Mouse (Mus musculus): ENCODE measurements around the gene Ypel2. TPM values are rescaled to one million over a fixed set of nuclear protein-coding genes. Genes with fewer than 3 reads are reported as not detected.
A peak's percentile ranks its signal among the peaks of the same experiment; 100 is the strongest.

Gene Ypel2
- polyA plus RNA-seq, 1 experiment from 2014 or later = 7.6 TPM

DNA sequence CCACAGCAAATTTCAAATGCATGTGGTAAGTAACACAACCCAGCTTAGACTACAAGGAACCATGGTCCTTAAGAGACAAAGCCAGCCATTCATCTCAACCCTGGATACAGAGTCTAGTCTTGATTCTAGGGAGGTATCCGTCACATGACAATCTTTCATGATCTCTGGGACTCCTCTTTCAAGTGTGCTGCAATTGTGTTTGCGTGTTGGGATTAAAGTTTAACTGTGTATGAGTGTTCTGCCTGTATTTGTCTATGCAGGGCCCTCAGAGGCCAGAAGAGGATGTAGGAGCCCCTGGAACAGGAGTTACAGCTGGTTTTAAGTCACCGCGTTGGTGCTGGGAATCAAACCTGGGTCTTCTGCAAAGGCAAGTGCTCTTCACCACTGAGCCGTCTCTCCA, 16.3 kb downstream of the Ypel2 start:
- WGBS = 94% methylated on average over 5 of the region's 5 CpGs
- Histone ChIP-seq H3K4me3 (ENCODE audit: low read depth, low read length) (no peak overlapping the region), H3K36me3 (replicated peaks; ENCODE audit: control insufficient read depth, insufficient read depth, low read depth, low read length) (no peaks in the 10 kb centered on the region), H3K4me1 (ENCODE audit: control insufficient read depth, insufficient read depth, low read length) (peaks cover 10% of the 10 kb centered on the region), H3K27ac (replicated peaks; ENCODE audit: low read depth, low read length) (no peak overlapping the region), H3K9ac (replicated peaks; ENCODE audit: low read length) (no peak overlapping the region), H3K4me2 (ENCODE audit: low read depth, low read length) (no peak overlapping the region), H3K9me3 (replicated peaks; ENCODE audit: control insufficient read depth, low read length) (no peaks in the 10 kb centered on the region), H3K27me3 (ENCODE audit: control insufficient read depth, insufficient read depth, low read length) (no peaks in the 10 kb centered on the region)
- no peak for ATAC-seq (replicated peaks; ENCODE audit: insufficient number of reproducible peaks, low FRiP score, low TSS enrichment, low read depth)
- no peak for DNase-seq (ENCODE audit: low spot score)

DNA sequence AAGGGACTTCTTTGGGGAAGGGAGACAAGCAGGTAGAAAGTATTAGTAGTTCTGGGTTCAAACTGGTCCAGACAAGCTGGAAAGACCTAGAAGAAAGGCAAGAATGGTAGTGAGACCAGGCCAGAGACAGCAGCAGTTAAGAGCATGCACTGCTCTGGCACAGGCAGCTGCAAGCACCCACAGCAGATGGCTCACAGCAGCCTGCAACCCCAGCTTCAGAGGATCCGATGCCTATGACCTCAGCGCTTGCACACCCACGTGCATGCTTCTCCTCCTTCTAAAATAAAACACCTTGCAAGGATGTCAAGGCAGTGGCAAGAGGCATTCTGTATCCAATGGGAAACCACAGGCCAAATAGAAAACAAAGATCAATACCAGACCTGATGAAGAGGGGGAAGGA, 19.1 kb downstream of the Ypel2 start:
- H3K27me3 ChIP-seq (ENCODE audit: control insufficient read depth, insufficient read depth, low read length) = no peaks in the 10 kb centered on the region
- no peak overlapping the region for H3K27ac ChIP-seq (replicated peaks; ENCODE audit: low read depth, low read length)
- WGBS = 82% methylated on average over 3 of the region's 3 CpGs
- no peak for DNase-seq (ENCODE audit: low spot score)
- no peaks in the 10 kb centered on the region for H3K36me3 ChIP-seq (replicated peaks; ENCODE audit: control insufficient read depth, insufficient read depth, low read depth, low read length)
- peaks cover 13% of the 10 kb centered on the region for H3K4me1 ChIP-seq (ENCODE audit: control insufficient read depth, insufficient read depth, low read length)
- H3K9me3 ChIP-seq (replicated peaks; ENCODE audit: control insufficient read depth, low read length) = no peaks in the 10 kb centered on the region
- H3K4me2 ChIP-seq (ENCODE audit: low read depth, low read length) = no peak overlapping the region
- no peak for ATAC-seq (replicated peaks; ENCODE audit: insufficient number of reproducible peaks, low FRiP score, low TSS enrichment, low read depth)
- H3K4me3 ChIP-seq (ENCODE audit: low read depth, low read length) = no peak overlapping the region
- 0 out of 2 replicates have a peak overlapping the region, but pooled peaks have one; percentile 2 for H3K9ac ChIP-seq (replicated peaks; ENCODE audit: low read length)

DNA sequence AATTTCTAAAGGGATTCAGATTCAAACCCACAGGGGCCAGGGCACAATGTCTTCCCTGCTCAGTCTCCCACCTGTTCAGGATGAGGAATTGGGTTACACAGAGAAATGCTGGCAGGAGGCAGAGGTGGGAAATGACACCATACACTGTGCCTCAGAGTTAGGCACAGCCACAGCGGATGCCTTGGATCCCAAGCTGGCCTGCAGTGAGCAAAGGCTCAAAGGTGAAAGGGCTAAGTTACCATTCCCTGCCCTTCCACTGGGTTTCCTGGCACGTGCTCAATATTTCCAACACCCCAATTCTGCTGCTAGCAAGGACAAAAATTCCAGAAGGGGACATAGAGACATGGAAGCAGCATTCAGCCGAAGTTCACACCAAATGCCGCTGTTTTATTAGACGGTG, 20.3 kb downstream of the Ypel2 start:
- H3K4me3 ChIP-seq (ENCODE audit: low read depth, low read length) = no peak overlapping the region
- WGBS = 57% methylated on average over 5 of the region's 5 CpGs
- no peaks in the 10 kb centered on the region for H3K9me3 ChIP-seq (replicated peaks; ENCODE audit: control insufficient read depth, low read length)
- no peaks in the 10 kb centered on the region for H3K27me3 ChIP-seq (ENCODE audit: control insufficient read depth, insufficient read depth, low read length)
- H3K4me2 ChIP-seq (ENCODE audit: low read depth, low read length) = no peak overlapping the region
- peaks cover 17% of the 10 kb centered on the region for H3K4me1 ChIP-seq (ENCODE audit: control insufficient read depth, insufficient read depth, low read length)
- H3K9ac ChIP-seq (replicated peaks; ENCODE audit: low read length) = no peak overlapping the region
- H3K36me3 ChIP-seq (replicated peaks; ENCODE audit: control insufficient read depth, insufficient read depth, low read depth, low read length) = no peaks in the 10 kb centered on the region
- no peak for ATAC-seq (replicated peaks; ENCODE audit: insufficient number of reproducible peaks, low FRiP score, low TSS enrichment, low read depth)
- H3K27ac ChIP-seq (replicated peaks; ENCODE audit: low read depth, low read length) = no peak overlapping the region
- no peak for DNase-seq (ENCODE audit: low spot score)

DNA sequence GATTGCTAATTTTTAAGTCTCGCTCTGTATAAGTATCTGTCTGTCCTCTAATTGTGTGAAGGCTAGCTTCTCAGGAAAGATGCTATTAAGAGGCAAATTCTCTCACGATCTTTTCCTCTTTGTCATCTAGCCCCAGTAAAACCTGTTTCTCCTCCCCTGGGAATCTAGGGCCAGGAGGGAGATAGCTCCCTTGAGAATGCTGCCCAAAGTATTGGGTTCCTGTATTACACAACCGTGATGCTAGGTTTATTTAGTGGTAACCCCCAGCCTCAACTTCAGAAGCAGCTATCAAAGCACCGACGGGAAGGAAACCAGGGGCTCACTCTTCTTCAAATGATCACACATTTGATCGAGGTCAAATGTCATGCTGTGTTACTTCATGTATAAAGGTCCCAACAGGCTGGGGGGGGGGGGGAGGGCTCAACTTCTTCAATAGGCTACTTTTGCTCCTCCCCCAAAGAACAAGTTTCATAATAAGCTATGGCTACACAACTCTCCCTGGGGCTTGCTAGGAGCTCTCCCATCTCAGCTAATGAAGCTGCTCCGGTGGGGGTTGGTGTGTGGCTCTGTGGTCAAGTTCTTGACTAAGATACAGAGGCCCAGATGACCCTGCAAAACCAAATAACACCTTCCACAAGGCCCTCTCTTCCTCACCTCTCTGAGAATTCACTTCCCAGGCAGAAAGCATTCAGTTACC, 22.3 kb downstream of the Ypel2 start:
- DNase-seq (ENCODE audit: low spot score) (no peak), ATAC-seq (replicated peaks; ENCODE audit: insufficient number of reproducible peaks, low FRiP score, low TSS enrichment, low read depth) (no peak)
- H3K4me1 ChIP-seq (ENCODE audit: control insufficient read depth, insufficient read depth, low read length) = peaks cover 17% of the 10 kb centered on the region
- no peak overlapping the region for H3K27ac ChIP-seq (replicated peaks; ENCODE audit: low read depth, low read length)
- no peak overlapping the region for H3K4me3 ChIP-seq (ENCODE audit: low read depth, low read length)
- no peak overlapping the region for H3K4me2 ChIP-seq (ENCODE audit: low read depth, low read length)
- no peak overlapping the region for H3K9ac ChIP-seq (replicated peaks; ENCODE audit: low read length)
- H3K27me3 ChIP-seq (ENCODE audit: control insufficient read depth, insufficient read depth, low read length) = no peaks in the 10 kb centered on the region
- H3K9me3 ChIP-seq (replicated peaks; ENCODE audit: control insufficient read depth, low read length) = no peaks in the 10 kb centered on the region
- H3K36me3 ChIP-seq (replicated peaks; ENCODE audit: control insufficient read depth, insufficient read depth, low read depth, low read length) = no peaks in the 10 kb centered on the region
- 56% methylated on average over 7 of the region's 7 CpGs for WGBS

DNA sequence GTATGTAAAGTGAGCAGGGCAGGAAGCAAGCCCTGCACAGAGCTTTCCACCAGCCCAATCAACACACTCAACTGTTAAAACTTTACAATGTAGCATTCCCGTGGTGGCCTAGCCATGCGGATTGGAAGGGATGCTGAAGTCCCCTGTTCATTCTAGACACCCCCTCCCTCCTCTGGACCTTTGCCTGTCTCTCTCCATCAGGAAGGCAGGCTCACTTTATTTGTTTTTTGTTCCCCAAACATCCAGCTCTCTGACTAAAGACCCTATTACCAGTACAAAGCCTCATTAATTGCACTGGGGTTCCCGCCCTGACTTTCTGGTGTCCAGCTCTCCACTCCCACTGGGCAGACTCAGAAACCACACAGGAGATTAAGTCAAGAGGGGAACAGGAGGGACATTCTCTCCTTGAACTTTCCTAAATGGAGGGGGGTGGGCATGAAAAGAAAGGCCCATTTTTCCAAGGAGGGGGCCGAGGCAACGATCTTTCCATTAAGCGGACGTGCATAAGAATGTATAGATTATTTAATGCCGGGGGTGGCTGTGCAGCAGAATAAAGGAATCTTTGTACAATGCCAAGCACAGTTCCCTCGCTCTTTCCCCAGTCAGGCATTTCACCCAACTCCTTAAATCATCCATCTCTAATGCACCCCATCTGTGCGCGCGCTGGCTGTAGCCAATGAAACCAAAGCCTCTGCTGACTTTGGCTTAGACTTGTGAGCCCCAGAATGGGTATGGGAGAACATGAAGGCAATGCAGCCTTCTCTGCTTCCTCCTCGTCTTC, 24.3 kb downstream of the Ypel2 start:
- Histone ChIP-seq H3K9ac (replicated peaks; ENCODE audit: low read length) (peak overlapping the region; percentile 22; the same call in 1 of the 2 replicates), H3K36me3 (replicated peaks; ENCODE audit: control insufficient read depth, insufficient read depth, low read depth, low read length) (no peaks in the 10 kb centered on the region), H3K27ac (replicated peaks; ENCODE audit: low read depth, low read length) (peak overlapping the region; percentile 73), H3K4me1 (ENCODE audit: control insufficient read depth, insufficient read depth, low read length) (peaks cover 14% of the 10 kb centered on the region), H3K4me3 (ENCODE audit: low read depth, low read length) (no peak overlapping the region), H3K27me3 (ENCODE audit: control insufficient read depth, insufficient read depth, low read length) (no peaks in the 10 kb centered on the region), H3K9me3 (replicated peaks; ENCODE audit: control insufficient read depth, low read length) (no peaks in the 10 kb centered on the region), H3K4me2 (ENCODE audit: low read depth, low read length) (no peak overlapping the region; the same call in 1 of the 2 replicates)
- 28% methylated on average over 13 of the region's 13 CpGs for WGBS
- peak; percentile 73 for ATAC-seq (replicated peaks; ENCODE audit: insufficient number of reproducible peaks, low FRiP score, low TSS enrichment, low read depth)
- peak; percentile 77 for DNase-seq (ENCODE audit: low spot score)

DNA sequence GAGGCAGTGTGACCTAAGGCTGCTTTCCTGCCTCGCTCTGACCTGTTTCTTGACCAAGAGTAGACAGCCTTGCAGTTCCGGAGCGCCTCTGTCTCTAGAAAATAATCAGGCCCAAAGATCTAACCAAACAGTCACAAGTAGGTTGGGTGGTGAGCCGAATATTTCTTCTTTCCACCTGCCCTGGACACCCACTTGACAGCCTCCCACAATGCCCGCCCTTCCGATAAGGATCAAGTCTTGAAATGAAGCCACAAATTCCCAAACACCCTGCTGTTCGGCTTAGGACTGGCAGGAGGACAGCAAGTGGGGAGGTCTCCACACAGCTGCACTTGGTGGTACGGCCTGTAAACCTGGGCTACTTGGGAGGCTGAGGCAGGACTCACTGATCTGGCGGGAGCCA, 26.0 kb downstream of the Ypel2 start:
- H3K36me3 ChIP-seq (replicated peaks; ENCODE audit: control insufficient read depth, insufficient read depth, low read depth, low read length) = no peaks in the 10 kb centered on the region
- no peaks in the 10 kb centered on the region for H3K9me3 ChIP-seq (replicated peaks; ENCODE audit: control insufficient read depth, low read length)
- ATAC-seq (replicated peaks; ENCODE audit: insufficient number of reproducible peaks, low FRiP score, low TSS enrichment, low read depth) = no peak
- peaks cover 7% of the 10 kb centered on the region; the same call in 1 of the 2 replicates for H3K4me1 ChIP-seq (ENCODE audit: control insufficient read depth, insufficient read depth, low read length)
- no peak overlapping the region for H3K4me3 ChIP-seq (ENCODE audit: low read depth, low read length)
- no peak overlapping the region for H3K4me2 ChIP-seq (ENCODE audit: low read depth, low read length)
- WGBS = 92% methylated on average over 9 of the region's 9 CpGs
- DNase-seq (ENCODE audit: low spot score) = no peak
- no peak overlapping the region for H3K9ac ChIP-seq (replicated peaks; ENCODE audit: low read length)
- H3K27me3 ChIP-seq (ENCODE audit: control insufficient read depth, insufficient read depth, low read length) = no peaks in the 10 kb centered on the region
- H3K27ac ChIP-seq (replicated peaks; ENCODE audit: low read depth, low read length) = peak overlapping the region; percentile 73; the same call in 1 of the 2 replicates

DNA sequence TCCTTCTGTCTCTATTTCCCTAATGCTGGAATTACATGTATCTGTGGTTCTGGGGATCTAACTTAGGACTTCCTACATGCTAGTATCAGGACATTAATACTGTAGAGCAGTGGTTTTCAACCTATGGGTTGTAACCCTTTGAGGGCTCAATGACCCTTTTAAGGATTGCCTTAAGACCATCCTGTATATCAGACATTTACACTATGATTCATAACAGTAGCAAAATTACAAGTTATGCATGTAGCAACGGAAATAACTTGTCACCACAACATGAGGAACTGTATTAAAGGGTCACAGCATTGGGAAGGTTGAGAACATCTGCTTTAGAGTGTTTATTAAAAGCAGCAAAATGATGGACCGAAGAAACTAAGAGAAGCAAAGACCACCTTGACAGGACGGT, 26.8 kb downstream of the Ypel2 start:
- DNase-seq (ENCODE audit: low spot score) = no peak
- Histone ChIP-seq H3K27ac (replicated peaks; ENCODE audit: low read depth, low read length) (no peak overlapping the region), H3K27me3 (ENCODE audit: control insufficient read depth, insufficient read depth, low read length) (no peaks in the 10 kb centered on the region), H3K36me3 (replicated peaks; ENCODE audit: control insufficient read depth, insufficient read depth, low read depth, low read length) (no peaks in the 10 kb centered on the region), H3K4me1 (ENCODE audit: control insufficient read depth, insufficient read depth, low read length) (peaks cover 7% of the 10 kb centered on the region; the same call in 1 of the 2 replicates), H3K4me2 (ENCODE audit: low read depth, low read length) (no peak overlapping the region), H3K4me3 (ENCODE audit: low read depth, low read length) (no peak overlapping the region), H3K9ac (replicated peaks; ENCODE audit: low read length) (no peak overlapping the region), H3K9me3 (replicated peaks; ENCODE audit: control insufficient read depth, low read length) (no peaks in the 10 kb centered on the region)
- WGBS = 87% methylated on average over 3 of the region's 3 CpGs
- ATAC-seq (replicated peaks; ENCODE audit: insufficient number of reproducible peaks, low FRiP score, low TSS enrichment, low read depth) = no peak

DNA sequence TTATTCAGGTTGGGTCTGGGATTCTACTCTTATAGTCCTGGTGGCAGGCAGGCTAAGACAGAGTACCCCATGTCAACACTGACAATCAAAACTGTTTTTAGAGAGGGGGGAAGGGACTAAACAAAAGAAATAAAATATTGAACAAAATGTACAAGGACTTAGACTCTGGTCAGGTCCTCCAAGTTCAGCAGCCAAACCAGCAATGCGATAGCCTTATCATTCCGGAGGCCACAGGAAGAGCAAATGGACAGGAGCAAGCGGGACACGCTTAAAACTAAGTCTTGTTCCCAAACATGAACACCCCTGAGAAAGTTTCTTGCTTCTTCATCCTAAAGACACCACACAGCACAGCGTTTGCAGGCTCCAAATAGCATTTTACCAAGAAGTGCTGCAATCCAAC, 28.4 kb downstream of the Ypel2 start:
- WGBS = 94% methylated on average over 5 of the region's 5 CpGs
- H3K27ac ChIP-seq (replicated peaks; ENCODE audit: low read depth, low read length) = no peak overlapping the region
- H3K9me3 ChIP-seq (replicated peaks; ENCODE audit: control insufficient read depth, low read length) = no peaks in the 10 kb centered on the region
- no peaks in the 10 kb centered on the region for H3K36me3 ChIP-seq (replicated peaks; ENCODE audit: control insufficient read depth, insufficient read depth, low read depth, low read length)
- peaks cover 4% of the 10 kb centered on the region; the same call in 1 of the 2 replicates for H3K4me1 ChIP-seq (ENCODE audit: control insufficient read depth, insufficient read depth, low read length)
- no peak overlapping the region for H3K4me2 ChIP-seq (ENCODE audit: low read depth, low read length)
- H3K9ac ChIP-seq (replicated peaks; ENCODE audit: low read length) = no peak overlapping the region
- DNase-seq (ENCODE audit: low spot score) = no peak
- no peak for ATAC-seq (replicated peaks; ENCODE audit: insufficient number of reproducible peaks, low FRiP score, low TSS enrichment, low read depth)
- no peak overlapping the region for H3K4me3 ChIP-seq (ENCODE audit: low read depth, low read length)
- no peaks in the 10 kb centered on the region for H3K27me3 ChIP-seq (ENCODE audit: control insufficient read depth, insufficient read depth, low read length)

Data from embryonic facial prominence, embryonic 11.5 days (tissue).